ENCODE assay signal across 24 mouse cellular contexts in genomic region chr7:142379186-142379585, GRCm38 (mm10). TPM values are rescaled to one million over a fixed set of nuclear protein-coding genes. Genes with fewer than 3 reads are reported as not detected.
DNase-seq lines count a peak whose midpoint lies in the region; ATAC-seq and TF ChIP-seq lines count a peak whose summit lies in the region.
"Had no signal": no experiment of that assay in that cellular context is flagged by ENCODE, and none has a peak within 500 bp of the region (broad histone marks: within the 10 kb centered on the region; RNA-seq: fewer than 3 reads in every experiment).

No protein-coding gene starts in this region.

- peak; percentile 21 for DNase-seq in CD4-positive, CD25-positive, alpha-beta regulatory T cell, adult 2 months (ENCODE audit: low read depth, low spot score)
- DNase-seq in spleen, adult 2 months (ENCODE audit: low read depth in 1 of 2, low spot score in 2 of 2) = no peak
- DNase-seq in spleen, postnatal 10 days (ENCODE audit: low spot score in 2 of 2) = no peak
- peak; percentile 55 for DNase-seq in thymus, adult 2 months
- DNase-seq in layer of hippocampus, postnatal 25 days (ENCODE audit: extremely low spot score in 1 of 2, low spot score in 1 of 2) = no peak
- DNase-seq in lung, postnatal 36 days = no peak
- no peak for DNase-seq in heart, postnatal 14 days
- DNase-seq: adrenal gland, adult 2 months; cerebellum, adult 2 months; heart, postnatal 36 days; kidney, adult 2 months; kidney, postnatal 36 days; left cerebral cortex, postnatal 4 days; lung, adult 2 months; right cerebral cortex, postnatal 4 days had no signal

- peak overlapping the region; percentile 38 for H3K27ac ChIP-seq in spleen, adult 2 months (ENCODE audit: insufficient read depth, low read length)
- H3K27ac ChIP-seq in thymus, adult 2 months (ENCODE audit: control insufficient read depth, insufficient read depth, low read length) = peak overlapping the region; percentile 97; the same call in 1 of the 2 replicates
- H3K27ac ChIP-seq: embryonic facial prominence, embryonic 15.5 days; hindbrain, postnatal 0 days; neural tube, embryonic 12.5 days had no signal

- WGBS in spleen, adult 2 months = 71% methylated on average over 6 of the region's 6 CpGs
- 22% methylated on average over 6 of the region's 6 CpGs for WGBS in thymus, adult 2 months

- H3K36me3 ChIP-seq in spleen, adult 2 months (ENCODE audit: control insufficient read depth, insufficient read depth, low read length) = peaks cover 64% of the 10 kb centered on the region
- H3K36me3 ChIP-seq in thymus, adult 2 months (ENCODE audit: control insufficient read depth, insufficient read depth, low read length) = peaks cover 67% of the 10 kb centered on the region

- no peak for TF ChIP-seq CTCF in spleen, adult 2 months (IDR thresholded peaks at IDR 0.05; ENCODE audit: extremely low read depth, insufficient read depth, insufficient read length, insufficient replicate concordance)
- TF ChIP-seq CTCF in thymus, adult 2 months (IDR thresholded peaks at IDR 0.05; ENCODE audit: borderline replicate concordance, control insufficient read depth, extremely low read depth, insufficient read depth, low read length, poor library complexity) = 0 out of 2 replicates have a peak, but pooled peaks have one; percentile 23

- TF ChIP-seq POLR2A in spleen, adult 2 months (IDR thresholded peaks at IDR 0.05; ENCODE audit: low read depth, low read length) = no peak
- no peak for TF ChIP-seq POLR2A in thymus, adult 2 months (IDR thresholded peaks at IDR 0.05; ENCODE audit: control insufficient read depth, extremely low read depth, insufficient read depth, low read length, poor library complexity)

- H3K27me3 ChIP-seq in spleen, adult 2 months (ENCODE audit: control insufficient read depth, insufficient read depth, low read length) = no peaks in the 10 kb centered on the region
- no peaks in the 10 kb centered on the region for H3K27me3 ChIP-seq in thymus, adult 2 months (ENCODE audit: control insufficient read depth, insufficient read depth, low read length)
- H3K27me3 ChIP-seq: embryonic facial prominence, embryonic 15.5 days; neural tube, embryonic 12.5 days had no signal

- peaks cover 3% of the 10 kb centered on the region; the same call in 1 of the 2 replicates for H3K4me1 ChIP-seq in spleen, adult 2 months (ENCODE audit: control insufficient read depth, insufficient read depth, insufficient read length)
- H3K4me1 ChIP-seq in thymus, adult 2 months (replicated peaks; ENCODE audit: control insufficient read depth, insufficient read depth, low read length) = peaks cover 48% of the 10 kb centered on the region
- H3K4me1 ChIP-seq: neural tube, embryonic 12.5 days had no signal

- H3K4me3 ChIP-seq in spleen, adult 2 months (ENCODE audit: extremely low read depth, insufficient read depth, insufficient read length) = no peak overlapping the region
- H3K4me3 ChIP-seq in thymus, adult 2 months (ENCODE audit: control insufficient read depth, insufficient read depth, low read length) = no peak overlapping the region
- H3K4me3 ChIP-seq: embryonic facial prominence, embryonic 15.5 days; neural tube, embryonic 12.5 days had no signal

- ATAC-seq in CD4-positive, CD25-positive, alpha-beta regulatory T cell, adult 4 months = no peak
- ATAC-seq: hindbrain, postnatal 0 days; midbrain, embryonic 16.5 days had no signal

- intact Hi-C loops in heart, postnatal 14 days (cut with DNase I) = no loop called here

RNA-seq across cellular contexts. Expression of gene Gm49369, which starts 3.3 kb away (rescaled TPM):
- polyA plus RNA-seq in CD4-positive, CD25-positive, alpha-beta regulatory T cell, adult 4 months (2017; shearing (Covaris generic)) = not detected
- 0.21 TPM in 1 of 2 replicates, not detected in the other for polyA plus RNA-seq in spleen, adult 2 months (2012; rRNA removed)
- polyA plus RNA-seq in thymus, adult 2 months (2012; rRNA removed) = 0.23 and 0.31 TPM in 2 replicates
- total RNA-seq in layer of hippocampus, postnatal 25 days (2021) = 10 to 100 TPM in 1 of 2 experiments, 1 to 10 TPM in 1; 3.2 to 10.3 TPM
- 1 to 10 TPM; 2.4 to 6.7 TPM for total RNA-seq in heart, postnatal 14 days (2021)
- total RNA-seq: hindbrain, postnatal 0 days had no signal
- polyA plus RNA-seq: adrenal gland, adult 2 months; embryonic facial prominence, embryonic 15.5 days; forebrain, embryonic 11.5 days had no signal

RNA-seq across cellular contexts. Expression of gene Ifitm10, which starts 5.6 kb away (rescaled TPM):
- under 1 TPM in 1 of 2 experiments, not detected in 1; 0.91 TPM for polyA plus RNA-seq in CD4-positive, CD25-positive, alpha-beta regulatory T cell, adult 4 months (2017; shearing (Covaris generic))
- 14.7 and 20.2 TPM in 2 replicates for polyA plus RNA-seq in spleen, adult 2 months (2012; rRNA removed)
- polyA plus RNA-seq in thymus, adult 2 months (2012; rRNA removed) = 10.8 and 14.8 TPM in 2 replicates
- 10 to 100 TPM; 40.7 to 41.8 TPM for total RNA-seq in layer of hippocampus, postnatal 25 days (2021)
- total RNA-seq in heart, postnatal 14 days (2021) = 1 to 10 TPM; 1.7 to 2.1 TPM
- polyA plus RNA-seq: macrophage had no signal

RNA-seq across cellular contexts. Expression of gene Ctsd, which starts 8.7 kb away (rescaled TPM):
- polyA plus RNA-seq in CD4-positive, CD25-positive, alpha-beta regulatory T cell, adult 4 months (2017; shearing (Covaris generic)) = 100 to 1,000 TPM; 277 to 325 TPM
- 359 and 461 TPM in 2 replicates for polyA plus RNA-seq in spleen, adult 2 months (2012; rRNA removed)
- 762 and 992 TPM in 2 replicates for polyA plus RNA-seq in thymus, adult 2 months (2012; rRNA removed)
- total RNA-seq in layer of hippocampus, postnatal 25 days (2021) = 100 to 1,000 TPM; 313 to 344 TPM
- 100 to 1,000 TPM; 572 to 613 TPM for total RNA-seq in heart, postnatal 14 days (2021)

RNA-seq across cellular contexts. Expression of gene Syt8, which starts 55.5 kb away (rescaled TPM):
- not detected for polyA plus RNA-seq in CD4-positive, CD25-positive, alpha-beta regulatory T cell, adult 4 months (2017; shearing (Covaris generic))
- polyA plus RNA-seq in spleen, adult 2 months (2012; rRNA removed) = 0.94 and 1.1 TPM in 2 replicates
- polyA plus RNA-seq in thymus, adult 2 months (2012; rRNA removed) = 2.2 and 5.2 TPM in 2 replicates
- total RNA-seq in layer of hippocampus, postnatal 25 days (2021) = not detected
- not detected for total RNA-seq in heart, postnatal 14 days (2021)
- total RNA-seq: adrenal gland, adult 2 months; gastrocnemius, postnatal 4 days; heart, postnatal 36 days; hindbrain, postnatal 0 days; layer of hippocampus, postnatal 10 days; left cerebral cortex, postnatal 4 days had no signal
- polyA plus RNA-seq: cerebellum, adult 2 months; forebrain, embryonic 11.5 days; hindbrain, postnatal 0 days; midbrain, embryonic 16.5 days had no signal

Comparison
In these comparisons a context has a peak if more than half of its experiments do, and no peak if none do; other contexts are left out.
1. DNase-seq: peak in CD4-positive, CD25-positive, alpha-beta regulatory T cell, adult 2 months (single experiment) and thymus, adult 2 months (single experiment); none in spleen, adult 2 months (0 of 2), spleen, postnatal 10 days (0 of 2), layer of hippocampus, postnatal 25 days (0 of 2), lung, postnatal 36 days (single experiment) and heart, postnatal 14 days (0 of 2).